Mouse (Mus musculus): Measurements from ENCODE around the gene Wnk2.
A peak's percentile ranks its signal among the peaks of the same experiment; 100 is the strongest.

The Wnk2 gene

GRCm38 (mm10) chr13:49031029-49031428, 116.8 kb downstream of the Wnk2 start:
- no peak for DNase-seq

- no peak for DNase-seq
Measured at GRCm38 (mm10) chr13:49028757-49029539, 118.9 kb downstream of the Wnk2 start.

- no peak for DNase-seq
Measured at GRCm38 (mm10) chr13:49027057-49027456, 120.8 kb downstream of the Wnk2 start.

GRCm38 (mm10) chr13:49025521-49025920, 122.3 kb downstream of the Wnk2 start:
- no peak for DNase-seq

- DNase-seq: no peak
Measured at GRCm38 (mm10) chr13:49024763-49025162, 123.1 kb downstream of the Wnk2 start.

GRCm38 (mm10) chr13:49021693-49022092, 126.1 kb downstream of the Wnk2 start:
- peak in 1 of 2 experiments; percentile 56 for DNase-seq

GRCm38 (mm10) chr13:49020152-49020551, 127.7 kb downstream of the Wnk2 start:
- peak in 1 of 2 experiments; percentile 27 for DNase-seq

GRCm38 (mm10) chr13:49017375-49017774, 130.4 kb downstream of the Wnk2 start:
- no peak for DNase-seq

- DNase-seq: peak; percentile 58 to 65
Measured at GRCm38 (mm10) chr13:49016311-49016761, 131.5 kb downstream of the Wnk2 start.

GRCm38 (mm10) chr13:49015366-49016306, 132.2 kb downstream of the Wnk2 start:
- DNase-seq: no peak

GRCm38 (mm10) chr13:49013206-49013794, 134.5 kb downstream of the Wnk2 start:
- DNase-seq: no peak

- no peak for DNase-seq
Measured at GRCm38 (mm10) chr13:49001691-49002090, 146.1 kb downstream of the Wnk2 start.

- DNase-seq: peak; percentile 63 to 73
Measured at GRCm38 (mm10) chr13:48998591-48998990, 149.2 kb downstream of the Wnk2 start.

- no peak for DNase-seq
Measured at GRCm38 (mm10) chr13:48996731-48997130, 151.1 kb downstream of the Wnk2 start.

GRCm38 (mm10) chr13:48994903-48995302, 152.9 kb downstream of the Wnk2 start:
- no peak for DNase-seq

GRCm38 (mm10) chr13:48992914-48993313, 154.9 kb downstream of the Wnk2 start:
- no peak for DNase-seq

GRCm38 (mm10) chr13:48990138-48990537, 157.7 kb downstream of the Wnk2 start:
- DNase-seq: no peak
